Mouse (Mus musculus) CH12.LX (cell line): ENCODE measurements around the gene Gm43552. TPM values are rescaled to one million over a fixed set of nuclear protein-coding genes. Genes with fewer than 3 reads are reported as not detected.

Experiments
- DNase-seq: peaks from one replicate; pipeline ENCODE4 v3.0.0-alpha.2; 2013; ENCODE audit errors: extremely low read depth
- H3K27ac ChIP-seq: 2 replicates; pipeline ENCODE4 v1.5.1; 2012; ENCODE audit warnings: low read depth, mild to moderate bottlenecking, control low read depth, moderate library complexity; ENCODE audit not compliant: insufficient read depth
- H3K27me3 ChIP-seq: replicated peaks from 2 replicates; pipeline ENCODE3; 2012; ENCODE audit warnings: inconsistent platforms
- H3K36me3 ChIP-seq, 2 experiments: replicated peaks in 1 of 2; 2 replicates each; pipeline versions ENCODE3 to v1.6.1; 2012; ENCODE audit warnings: inconsistent platforms in 1 of 2, low read length in 1 of 2, mild to moderate bottlenecking in 1 of 2, mixed read lengths in 1 of 2, moderate library complexity in 1 of 2; ENCODE audit not compliant: control insufficient read depth in 1 of 2, insufficient read depth in 1 of 2
- H3K4me1 ChIP-seq, 2 experiments: 2 replicates each; pipeline ENCODE4 v1.6.1; 2012; ENCODE audit warnings: inconsistent platforms in 1 of 2, moderate library complexity in 1 of 2; ENCODE audit not compliant: insufficient read depth in 2 of 2, control insufficient read depth in 1 of 2
- H3K4me2 ChIP-seq: 2 replicates; pipeline ENCODE4 v1.6.1; 2012; ENCODE audit warnings: low read depth, mild to moderate bottlenecking, control low read depth; ENCODE audit not compliant: poor library complexity, insufficient read depth, severe bottlenecking
- H3K4me3 ChIP-seq, 3 experiments: fragments of 150-350 bp in 1 of 3; sonication (generic) in 1 of 3; replicated peaks in 1 of 3; 2 replicates each; pipeline versions ENCODE3 to v1.5.1; 2011 to 2012; ENCODE audit warnings: low read depth in 2 of 3, low read length in 2 of 3, mild to moderate bottlenecking in 2 of 3, moderate library complexity in 2 of 3, control low read depth in 1 of 3, improper control_type of control experiment in 1 of 3, inconsistent platforms in 1 of 3, mixed read lengths in 1 of 3; ENCODE audit not compliant: poor library complexity in 1 of 3
- H3K79me2 ChIP-seq: replicated peaks from 2 replicates; pipeline ENCODE4 v1.6.1; 2012; ENCODE audit warnings: mild to moderate bottlenecking, moderate library complexity; ENCODE audit not compliant: control insufficient read depth, poor library complexity, insufficient read depth, severe bottlenecking; ENCODE audit errors: extremely low read depth
- H3K9ac ChIP-seq: 2 replicates; pipeline ENCODE4 v1.6.1; 2012; ENCODE audit warnings: low read depth, mild to moderate bottlenecking, control low read depth, moderate library complexity; ENCODE audit not compliant: insufficient read depth
- H3K9me3 ChIP-seq: replicated peaks from 2 replicates; pipeline ENCODE3; 2012; ENCODE audit warnings: low read length, inconsistent platforms, mixed read lengths
- BHLHE40 ChIP-seq: IDR thresholded peaks from 2 replicates; pipeline ENCODE4 v1.6.1; 2011; ENCODE audit warnings: mild to moderate bottlenecking, low read depth, low read length, improper control_type of control experiment
- CTCF ChIP-seq, 2 experiments: IDR thresholded peaks in 1 of 2; conservative IDR thresholded peaks in 1 of 2; 2 replicates each; pipeline ENCODE4 v1.5.1; 2011 to 2012; ENCODE audit warnings: low read depth in 2 of 2, low read length in 2 of 2, improper control_type of control experiment in 1 of 2, inconsistent platforms in 1 of 2, mild to moderate bottlenecking in 1 of 2, moderate library complexity in 1 of 2
- E2F4 ChIP-seq: IDR thresholded peaks from 2 replicates; pipeline ENCODE4 v1.6.1; 2011; ENCODE audit warnings: low read depth, low read length, improper control_type of control experiment; ENCODE audit not compliant: insufficient replicate concordance
- ETS1 ChIP-seq: conservative IDR thresholded peaks from 2 replicates; pipeline ENCODE4 v1.6.1; 2012; ENCODE audit warnings: low read depth, mild to moderate bottlenecking, inconsistent platforms, low read length, improper control_type of control experiment, moderate library complexity
- HCFC1 ChIP-seq: IDR thresholded peaks from 2 replicates; pipeline ENCODE4 v1.6.1; 2012; ENCODE audit warnings: low read depth, mild to moderate bottlenecking, inconsistent platforms, low read length, improper control_type of control experiment
- JUND ChIP-seq: conservative IDR thresholded peaks from 2 replicates; pipeline ENCODE4 v1.6.1; 2011; ENCODE audit warnings: low read depth, low read length, improper control_type of control experiment
- KAT2A ChIP-seq: IDR thresholded peaks from 2 replicates; pipeline ENCODE4 v1.6.1; 2012; ENCODE audit warnings: low read length, improper control_type of control experiment, inconsistent platforms; ENCODE audit not compliant: insufficient replicate concordance
- MAFK ChIP-seq: IDR thresholded peaks from 2 replicates; pipeline ENCODE4 v1.6.1; 2011; ENCODE audit warnings: low read length, improper control_type of control experiment; ENCODE audit not compliant: insufficient replicate concordance
- MAX ChIP-seq: IDR thresholded peaks from 2 replicates; pipeline ENCODE4 v1.6.1; 2011; ENCODE audit warnings: low read length, improper control_type of control experiment
- MAZ ChIP-seq: IDR thresholded peaks from 2 replicates; pipeline ENCODE4 v1.6.1; 2012; ENCODE audit warnings: low read depth, mild to moderate bottlenecking, inconsistent platforms, low read length, improper control_type of control experiment, moderate library complexity
- MEF2A ChIP-seq: IDR thresholded peaks from 2 replicates; pipeline ENCODE4 v1.6.1; 2014; ENCODE audit warnings: low read depth, mild to moderate bottlenecking, inconsistent platforms, low read length, improper control_type of control experiment, borderline replicate concordance
- MXI1 ChIP-seq: IDR thresholded peaks from 2 replicates; pipeline ENCODE4 v1.6.1; 2011; ENCODE audit warnings: mild to moderate bottlenecking, low read depth, low read length, improper control_type of control experiment
- NRF1 ChIP-seq: IDR thresholded peaks from 2 replicates; pipeline ENCODE4 v1.6.1; 2014; ENCODE audit warnings: low read depth, mild to moderate bottlenecking, inconsistent platforms, low read length, improper control_type of control experiment, moderate library complexity
- POLR2A ChIP-seq: IDR thresholded peaks from 2 replicates; pipeline ENCODE4 v1.6.1; 2011; ENCODE audit warnings: low read depth, mild to moderate bottlenecking, improper control_type of control experiment, low read length
- POLR2AphosphoS2 ChIP-seq: IDR thresholded peaks from 2 replicates; pipeline ENCODE4 v1.6.1; 2011; ENCODE audit warnings: low read depth, low read length, improper control_type of control experiment
- RAD21 ChIP-seq: IDR thresholded peaks from 2 replicates; pipeline ENCODE4 v1.6.1; 2011; ENCODE audit warnings: low read depth, mild to moderate bottlenecking, low read length, improper control_type of control experiment, moderate library complexity
- RCOR1 ChIP-seq: conservative IDR thresholded peaks from 2 replicates; pipeline ENCODE4 v1.6.1; 2012; ENCODE audit warnings: low read depth, mild to moderate bottlenecking, inconsistent platforms, low read length, improper control_type of control experiment
- SMC3 ChIP-seq: IDR thresholded peaks from 2 replicates; pipeline ENCODE4 v1.6.1; 2011; ENCODE audit warnings: low read depth, low read length, improper control_type of control experiment
- TBP ChIP-seq: conservative IDR thresholded peaks from 2 replicates; pipeline ENCODE4 v1.6.1; 2011; ENCODE audit warnings: low read depth, low read length, improper control_type of control experiment
- TCF12 ChIP-seq: IDR thresholded peaks from 2 replicates; pipeline ENCODE4 v1.6.1; 2014; ENCODE audit warnings: low read depth, mild to moderate bottlenecking, inconsistent platforms, low read length, improper control_type of control experiment
- UBTF ChIP-seq: IDR thresholded peaks from 2 replicates; pipeline ENCODE4 v1.6.1; 2012; ENCODE audit warnings: low read depth, mild to moderate bottlenecking, inconsistent platforms, low read length, improper control_type of control experiment, moderate library complexity
- USF1 ChIP-seq: IDR thresholded peaks from 2 replicates; pipeline ENCODE4 v1.6.1; 2014; ENCODE audit warnings: low read depth, mild to moderate bottlenecking, inconsistent platforms, low read length, improper control_type of control experiment
- USF2 ChIP-seq: conservative IDR thresholded peaks from 2 replicates; pipeline ENCODE4 v1.6.1; 2011; ENCODE audit warnings: low read depth, low read length, improper control_type of control experiment
- ZKSCAN1 ChIP-seq: IDR thresholded peaks from 2 replicates; pipeline ENCODE4 v1.6.1; 2012; ENCODE audit warnings: low read depth, inconsistent platforms, low read length, improper control_type of control experiment, borderline replicate concordance
- ZMIZ1 ChIP-seq: IDR thresholded peaks from 2 replicates; pipeline ENCODE4 v1.6.1; 2012; ENCODE audit warnings: low read depth, mild to moderate bottlenecking, inconsistent platforms, low read length, improper control_type of control experiment
- ZNF384 ChIP-seq: IDR thresholded peaks from 2 replicates; pipeline ENCODE4 v1.6.1; 2012; ENCODE audit warnings: low read depth, low read length, improper control_type of control experiment, inconsistent platforms
- dilution Hi-C: fragments of 300-500 bp; cut with MboI; formaldehyde crosslinking; loops from 2 replicates; pipeline ENCODE4 v1.14.3; 2020; ENCODE audit warnings: low sequenced_read_pairs; ENCODE audit not compliant: extremely low pct_unique_long_range_greater_than_20kb, extremely low pct_ligation_motif_present
- in situ Hi-C: fragments of 300-500 bp; cut with MboI; formaldehyde crosslinking; loops from 3 replicates; pipeline ENCODE4 v1.14.3; 2019; ENCODE audit warnings: low sequenced_read_pairs, low pct_ligation_motif_present, low pct_unique_long_range_greater_than_20kb, mixed read lengths
- polyA plus RNA-seq: library from polyadenylated mRNA; unstranded; fragments of >175 nt; gene quantifications from 2 replicates; pipeline ENCODE4 v1.2.1, GENCODE M21; 2012; ENCODE audit warnings: low read depth; ENCODE audit not compliant: insufficient read length
- total RNA-seq, 2 experiments: library from RNA; depleted of rRNA; stranded (reverse); fragments of 300-350 nt in 1 of 2; fragments of >200 nt in 1 of 2; gene quantifications; 2 replicates each; pipeline ENCODE4 v1.2.3; 2012 to 2014

Gene Gm43552
- total and polyA plus RNA-seq, 3 experiments, result 2.1 TPM; not detected in 2

- H3K79me2 ChIP-seq, result no peaks in the 10 kb centered on the region
- H3K27me3 ChIP-seq, result peaks cover 5% of the 10 kb centered on the region
- H3K27ac ChIP-seq, result no peak overlapping the region
- dilution Hi-C loops (no loop called here), in situ Hi-C loops (no loop called here)
- H3K4me3 ChIP-seq, result no peak overlapping the region
- H3K9me3 ChIP-seq, result peaks cover 2% of the 10 kb centered on the region
- H3K9ac ChIP-seq, result no peak overlapping the region
- TF ChIP-seq MAFK (no peak), UBTF (no peak), POLR2AphosphoS2 (no peak), TCF12 (no peak), ZKSCAN1 (no peak), MEF2A (no peak), CTCF (conservative IDR thresholded peaks at IDR 0.05 in 1 of 2, IDR thresholded peaks at IDR 0.05 in 1 of 2; ENCODE audit: low read depth in 2 of 2, low read length in 2 of 2) (no peak), SMC3 (no peak), RCOR1 (no peak), NRF1 (no peak), ETS1 (no peak), USF2 (no peak), RAD21 (no peak), KAT2A (no peak), JUND (no peak)
- no peaks in the 10 kb centered on the region for H3K4me1 ChIP-seq
- no peak overlapping the region for H3K4me2 ChIP-seq
- no peak for DNase-seq
- H3K36me3 ChIP-seq, result no peaks in the 10 kb centered on the region
These were observed 13.2 kb upstream of the Gm43552 start for GRCm38 (mm10) chr5:65505786-65506185.

DNA sequence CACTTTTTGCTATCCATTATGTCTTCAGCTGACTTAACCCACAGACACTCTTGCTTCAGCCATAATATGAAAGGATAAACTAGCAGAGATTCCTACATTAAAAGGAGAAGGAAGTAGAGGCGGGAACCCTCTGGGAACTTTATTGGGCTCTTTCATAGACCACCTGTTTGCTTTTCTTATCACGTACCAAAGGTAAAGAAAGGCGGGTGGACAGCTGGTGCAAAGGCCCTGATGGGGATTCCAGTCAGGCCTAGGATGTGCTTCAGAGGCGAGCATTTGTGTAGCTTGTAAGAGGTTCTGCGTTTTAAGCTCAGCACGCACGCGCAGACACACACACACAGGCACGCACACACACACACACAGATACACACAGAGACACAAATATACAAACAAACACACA, 8.8 kb upstream of the Gm43552 start:
- Histone ChIP-seq H3K36me3 (no peaks in the 10 kb centered on the region), H3K79me2 (no peaks in the 10 kb centered on the region), H3K4me3 (no peak overlapping the region), H3K27me3 (peaks cover 4% of the 10 kb centered on the region), H3K4me1 (no peaks in the 10 kb centered on the region), H3K9ac (no peak overlapping the region), H3K9me3 (no peaks in the 10 kb centered on the region), H3K27ac (no peak overlapping the region), H3K4me2 (no peak overlapping the region)
- no peak for TF ChIP-seq MAX
- no peak for TF ChIP-seq JUND
- TF ChIP-seq BHLHE40, result no peak
- TF ChIP-seq ETS1, result no peak
- TF ChIP-seq E2F4, result no peak
- TF ChIP-seq USF1, result no peak
- TF ChIP-seq USF2, result no peak
- no peak for TF ChIP-seq UBTF
- TF ChIP-seq TBP, result no peak
- no peak for TF ChIP-seq SMC3
- TF ChIP-seq TCF12, result no peak
- TF ChIP-seq KAT2A, result no peak
- TF ChIP-seq ZNF384, result no peak
- no peak for TF ChIP-seq MAZ
- no peak for TF ChIP-seq ZMIZ1
- TF ChIP-seq HCFC1, result no peak
- TF ChIP-seq MXI1, result no peak
- TF ChIP-seq POLR2A, result no peak
- in situ Hi-C loops, result no loop called here
- no peak for DNase-seq
- dilution Hi-C loops, result no loop called here
